Mouse (Mus musculus): ENCODE data around the gene Prok2.

Gene Prok2

DNA sequence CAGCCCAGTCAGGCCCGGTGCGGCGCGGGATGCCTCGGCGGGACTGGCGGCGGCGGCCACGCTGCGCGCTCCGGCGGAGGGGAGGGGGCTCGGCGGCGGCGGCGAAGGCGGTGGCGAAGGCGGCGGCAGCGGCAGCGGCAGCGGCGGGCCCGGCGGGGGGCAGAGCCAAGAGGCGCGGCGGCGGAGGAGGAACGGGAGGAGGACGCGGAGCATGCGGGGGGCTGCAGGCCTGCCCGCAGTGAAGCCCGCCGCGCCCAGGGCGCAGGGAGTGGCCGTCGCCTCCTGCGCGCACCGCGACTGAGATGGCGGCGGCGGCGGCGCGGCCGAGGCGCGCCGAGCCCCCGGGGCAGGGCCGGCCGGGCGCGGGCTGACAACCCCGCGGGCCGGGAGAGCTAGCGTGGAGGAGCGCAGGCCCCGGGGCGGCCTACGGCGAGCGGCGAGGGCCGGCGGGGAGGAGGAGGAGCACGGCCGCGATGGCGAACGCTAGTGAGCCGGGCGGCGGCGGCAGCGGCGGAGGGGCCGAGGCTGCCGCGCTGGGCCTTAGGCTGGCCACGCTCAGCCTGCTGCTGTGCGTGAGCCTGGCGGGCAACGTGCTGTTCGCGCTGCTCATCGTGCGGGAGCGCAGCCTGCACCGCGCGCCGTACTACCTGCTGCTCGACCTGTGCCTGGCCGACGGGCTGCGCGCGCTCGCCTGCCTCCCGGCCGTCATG lies 33.8 kb downstream of the Prok2 start, which contains the start of gene Gpr27:
Gpr27 (plus strand) TSS at position 474 of the 710 bp plus-strand sequence.
- peak; percentile 56 to 74 for DNase-seq

DNA sequence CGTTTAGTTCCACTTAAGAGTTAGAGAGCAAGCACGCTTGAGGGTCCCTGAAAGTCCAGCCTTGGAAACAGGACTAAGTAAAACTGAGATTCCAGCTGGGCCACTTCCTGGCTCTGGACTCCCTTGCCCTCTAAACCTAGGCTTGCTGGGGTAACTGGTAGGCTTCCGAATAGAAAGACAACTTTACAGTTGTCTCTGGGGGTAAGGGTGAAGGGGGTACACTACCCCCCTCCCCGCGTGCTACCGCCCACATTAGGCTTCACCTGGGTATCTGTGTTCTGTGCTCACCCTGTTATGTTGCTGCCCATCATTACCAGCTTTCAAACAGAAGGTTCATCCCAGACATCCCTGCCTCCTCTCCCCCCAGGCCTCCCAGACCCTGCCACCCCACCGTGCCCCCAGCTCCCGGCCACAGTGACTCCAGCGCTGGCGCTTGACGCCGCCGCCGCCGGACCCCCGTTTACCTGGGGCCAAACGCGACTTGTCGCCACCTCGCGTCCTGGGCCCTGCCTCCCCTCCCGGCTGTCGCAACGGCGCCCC lies 34.5 kb downstream of the Prok2 start:
- DNase-seq = no peak

DNA sequence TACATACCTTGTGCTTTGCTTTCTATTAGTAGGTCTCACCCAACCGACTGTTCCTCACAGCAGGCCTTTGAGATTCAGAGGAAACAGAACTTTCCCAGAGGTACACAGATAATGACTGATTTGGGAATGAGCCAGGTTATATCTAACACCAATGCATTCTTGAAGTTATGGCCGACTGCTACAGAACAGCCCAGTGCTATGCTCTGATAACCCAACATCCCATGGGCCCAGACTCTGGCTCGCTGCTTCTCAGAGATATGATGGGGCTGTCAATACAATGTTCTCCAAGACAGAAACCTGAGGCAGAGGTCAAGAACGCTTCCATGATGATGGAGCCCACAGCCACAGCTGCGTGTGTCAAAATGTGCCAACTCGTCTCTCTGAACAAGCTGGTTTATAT lies 37.7 kb downstream of the Prok2 start:
- no peak for DNase-seq

DNA sequence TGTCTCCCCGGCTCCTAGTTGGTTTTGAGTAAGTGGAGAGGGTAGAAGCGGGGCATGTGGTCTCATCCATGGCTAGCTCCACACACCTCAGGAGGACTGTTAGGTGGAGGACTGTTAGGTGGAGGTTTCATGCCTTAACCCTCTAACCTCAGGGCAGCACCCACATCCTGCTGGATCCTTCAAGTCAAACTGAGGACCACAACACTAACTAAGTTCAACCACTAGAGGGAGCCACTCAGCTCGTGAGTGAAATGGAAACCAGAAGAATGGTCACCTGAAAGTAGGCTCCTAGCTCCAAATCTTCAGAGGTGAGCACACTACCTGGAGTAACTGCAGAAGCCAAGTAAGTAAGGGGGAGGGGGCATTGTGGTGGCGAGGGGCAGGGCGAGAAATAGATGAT lies 41.3 kb downstream of the Prok2 start:
- peak in 1 of 2 experiments; percentile 8 for DNase-seq

DNA sequence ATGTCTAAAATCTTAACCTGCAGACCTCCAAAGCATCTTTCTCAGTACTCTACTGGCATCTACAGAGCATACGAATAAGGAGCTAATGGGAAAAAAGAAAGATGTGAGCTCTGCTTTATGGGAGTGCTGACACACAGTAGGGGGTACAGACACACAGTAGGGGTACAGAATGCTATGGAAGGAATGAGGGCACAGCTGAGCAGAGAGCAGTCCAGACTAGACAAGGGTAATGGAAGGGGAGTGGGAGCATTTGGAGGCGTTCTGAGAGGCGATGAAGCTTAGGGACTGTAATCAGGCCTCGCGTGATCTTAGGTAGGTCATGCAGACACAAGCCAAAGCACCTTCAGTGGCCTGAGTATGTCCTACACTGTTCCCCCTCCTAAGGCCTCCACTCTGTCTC lies 42.2 kb downstream of the Prok2 start:
- no peak for DNase-seq

DNA sequence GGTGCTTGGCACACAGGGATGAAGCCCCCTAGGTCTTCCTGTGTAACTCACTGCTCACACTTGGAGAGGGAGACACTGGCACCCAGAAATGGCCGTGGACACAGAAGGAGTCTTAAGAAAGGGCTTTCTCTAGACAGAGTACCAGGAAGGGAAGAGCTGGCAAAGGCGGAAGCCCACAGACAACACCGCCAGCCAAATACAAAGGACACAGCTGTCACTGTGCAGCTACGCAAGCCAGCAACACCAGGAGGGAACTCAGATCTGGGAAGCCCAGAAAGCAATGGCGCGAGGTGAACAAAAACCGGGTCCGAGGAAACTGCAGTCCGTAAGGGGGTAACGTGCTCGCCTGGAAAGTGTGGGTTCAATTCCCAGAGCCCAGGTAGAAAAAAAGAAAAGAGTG lies 48.1 kb downstream of the Prok2 start:
- DNase-seq = no peak

DNA sequence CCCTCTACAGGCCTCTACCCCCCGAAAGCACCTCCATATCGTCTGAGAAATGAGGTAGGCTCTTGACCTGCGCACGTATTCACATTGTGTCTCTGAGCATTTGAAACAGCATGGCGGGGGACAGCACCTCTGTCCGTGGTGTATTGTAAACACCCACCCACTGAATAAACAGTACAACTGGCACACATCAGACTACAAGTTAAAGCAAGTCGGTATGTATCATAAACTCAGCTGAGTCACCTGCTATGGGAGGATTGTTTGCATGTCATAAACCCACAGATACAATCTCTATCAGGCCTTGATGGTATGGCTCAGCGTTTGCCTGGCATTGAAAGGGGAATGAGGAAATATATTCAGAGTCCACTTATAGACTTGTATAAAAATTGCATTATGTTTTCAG lies 48.9 kb downstream of the Prok2 start:
- DNase-seq = no peak

DNA sequence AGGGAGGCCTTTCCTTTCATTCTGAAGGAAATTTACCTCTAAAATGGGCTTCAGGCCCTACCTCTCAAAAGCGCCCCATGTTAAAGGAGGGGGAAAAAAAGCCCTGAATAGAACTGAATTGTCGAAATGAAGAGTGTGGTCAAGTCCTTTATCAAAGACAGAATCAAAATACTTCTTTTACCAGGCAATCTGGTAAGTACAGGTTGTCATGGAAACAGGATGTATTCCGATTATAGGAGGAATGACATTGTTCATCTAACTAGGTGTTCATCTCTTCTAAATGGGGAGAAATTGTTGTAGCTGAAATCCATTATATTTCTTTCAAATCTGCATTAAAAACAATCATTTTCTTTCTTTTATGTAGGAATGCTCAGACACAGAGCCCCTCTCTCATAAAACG lies 51.7 kb downstream of the Prok2 start:
- DNase-seq = no peak

DNA sequence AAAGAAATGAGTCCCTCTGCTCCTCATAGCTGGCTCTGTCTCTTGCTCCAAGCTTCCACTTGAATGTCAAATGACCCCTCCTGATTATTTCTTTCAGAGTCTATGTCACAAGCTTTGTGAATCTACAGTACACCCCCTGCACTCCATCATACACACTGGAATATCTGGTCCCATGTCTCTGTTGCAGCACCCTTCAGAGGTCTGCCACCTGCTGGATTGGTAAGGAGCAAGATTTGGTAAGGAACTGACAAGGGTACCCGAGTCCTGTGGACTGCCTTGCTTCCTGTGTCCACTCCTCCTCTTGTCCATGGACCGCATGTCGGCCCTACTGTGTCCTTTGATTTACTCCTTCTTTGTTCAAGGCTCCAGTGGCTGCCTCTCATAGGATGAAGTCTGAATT lies 54.4 kb downstream of the Prok2 start:
- DNase-seq = peak in 1 of 2 experiments; percentile 22

DNA sequence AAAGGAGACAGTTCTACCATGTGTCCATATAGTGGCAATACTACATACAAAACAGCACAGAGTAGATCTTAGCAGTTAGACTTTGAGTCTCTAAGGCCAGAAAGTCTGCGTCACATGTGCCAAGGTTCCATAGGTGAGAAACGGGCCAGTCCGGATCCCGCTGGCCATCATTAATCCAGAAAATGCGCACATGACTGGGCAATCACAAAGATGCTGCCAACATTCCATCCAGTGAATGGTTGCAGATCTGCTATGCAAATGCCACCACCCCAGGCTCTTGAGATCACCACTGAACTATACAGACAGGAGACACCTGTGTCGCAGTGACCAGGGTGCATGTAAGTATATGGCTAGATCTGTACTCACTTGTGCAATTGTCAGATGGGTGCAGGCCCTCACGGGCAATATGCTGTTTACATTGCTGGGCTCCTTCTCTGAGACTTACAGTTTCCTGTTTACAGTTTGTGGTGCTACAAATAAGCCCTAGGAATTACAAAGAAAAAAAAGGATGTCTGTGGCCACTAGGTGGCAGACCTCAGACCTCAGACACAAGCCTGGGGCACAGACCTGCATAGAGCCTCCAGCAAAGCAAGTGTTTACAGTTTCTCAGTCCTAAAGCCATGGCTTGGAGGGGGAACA lies 55.6 kb downstream of the Prok2 start:
- DNase-seq = peak; percentile 70 to 78

DNA sequence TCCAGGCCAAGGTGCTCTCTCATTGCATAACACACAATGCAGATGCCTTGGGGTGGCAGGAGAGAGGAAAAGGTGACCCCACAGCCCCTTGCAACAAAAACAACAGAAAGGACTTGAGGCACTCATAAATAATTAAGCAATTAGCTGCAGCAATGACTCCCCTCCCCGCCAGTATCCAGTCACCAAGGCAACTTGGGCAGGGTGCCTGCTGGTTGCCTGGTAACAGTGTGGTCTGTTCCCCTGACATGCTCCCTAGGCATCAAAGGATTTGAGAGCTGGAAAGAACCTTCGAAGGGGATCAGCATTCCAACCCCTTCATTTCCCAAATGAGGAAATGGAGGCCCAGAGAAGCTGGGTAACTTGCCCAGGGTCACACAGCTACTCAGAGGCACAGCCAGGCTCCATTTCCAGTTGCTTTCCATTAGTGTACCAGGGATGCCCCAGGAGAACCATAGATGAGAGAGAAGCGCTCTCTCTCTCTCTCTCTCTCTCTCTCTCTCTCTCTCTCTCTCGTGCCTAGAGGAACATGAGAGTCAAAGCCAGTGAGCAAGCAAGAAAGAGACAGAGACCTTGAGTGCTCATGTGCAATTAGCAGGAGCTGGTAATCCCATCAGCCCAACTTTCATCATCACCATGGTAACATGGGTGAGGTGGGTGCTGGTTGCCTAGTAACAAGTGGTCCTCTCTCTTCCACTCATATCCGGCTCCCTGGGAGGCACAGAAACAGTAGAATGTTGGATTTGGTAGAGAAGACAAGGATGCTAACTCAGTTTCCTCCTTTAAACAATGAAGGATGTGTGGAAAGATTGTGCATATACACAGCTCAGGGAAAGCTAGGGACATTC lies 56.5 kb downstream of the Prok2 start:
- DNase-seq = peak; percentile 35 to 46

DNA sequence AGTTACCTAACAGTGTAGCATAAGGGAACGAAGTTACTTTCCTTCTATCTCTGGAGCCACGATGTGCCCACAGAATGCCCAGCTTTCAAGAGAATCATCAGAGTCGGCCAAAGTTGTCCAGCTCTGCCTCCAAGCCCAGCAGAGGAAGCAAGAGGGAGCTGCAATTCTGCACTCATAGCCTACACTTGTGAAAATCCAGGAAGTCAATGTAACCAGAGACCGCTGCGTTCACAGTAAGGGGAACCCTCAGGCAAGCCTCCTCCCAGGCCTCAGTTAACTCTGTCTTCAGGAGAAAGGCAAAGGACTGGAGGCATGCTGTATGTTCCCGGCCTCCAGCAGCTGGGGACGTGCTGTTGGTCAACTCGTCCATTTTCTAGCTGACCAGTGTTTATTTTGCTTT lies 58.9 kb downstream of the Prok2 start:
- peak in 1 of 2 experiments; percentile 31 for DNase-seq

DNA sequence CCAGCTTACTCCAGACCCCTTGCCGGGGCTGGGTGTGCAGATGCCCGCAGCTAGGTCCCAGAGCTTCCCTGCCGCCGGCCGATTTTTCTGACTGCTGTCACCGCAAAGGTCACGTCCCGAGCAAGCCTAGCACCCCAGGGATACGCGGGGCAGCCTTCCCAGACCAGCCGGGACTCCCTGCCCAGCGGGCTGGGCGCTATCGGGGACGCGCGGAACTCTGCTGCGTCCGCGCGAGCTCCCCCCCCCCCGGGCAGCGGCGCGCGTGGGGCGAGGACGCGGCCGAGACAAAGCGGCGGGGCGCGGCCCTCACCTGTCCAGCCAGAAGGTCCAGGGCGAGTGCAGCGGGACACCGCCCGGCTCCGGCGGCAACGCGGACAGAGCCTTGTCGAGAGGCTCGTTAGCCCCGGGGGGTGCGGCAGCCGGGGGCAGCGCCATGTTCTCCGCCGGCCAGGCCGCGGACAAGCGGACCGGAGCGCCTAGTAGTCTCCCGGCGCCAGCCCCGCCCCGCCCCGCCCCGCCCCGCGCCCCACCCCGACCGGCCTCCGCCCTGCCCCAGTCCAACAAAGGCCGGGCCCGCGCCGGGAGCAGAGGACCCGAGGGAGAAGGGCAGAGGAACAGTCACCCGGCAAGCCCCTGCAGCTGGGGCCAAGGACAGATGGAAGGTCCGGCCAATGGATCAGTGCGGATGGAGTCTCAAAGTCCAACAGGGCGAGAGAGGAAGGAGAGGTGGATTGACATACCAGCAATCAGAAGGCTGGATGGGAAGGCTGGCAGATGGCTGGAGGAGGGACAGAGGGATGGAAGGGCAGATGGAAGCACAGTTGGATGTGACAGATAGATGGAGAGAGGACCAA lies 59.6 kb downstream of the Prok2 start, which contains the start of the genes Eif4e3 and Gm20696:
Eif4e3 (minus strand) TSS at position 454 of the 854 bp plus-strand sequence.
Gm20696 (minus strand) TSS at position 480 of the 854 bp plus-strand sequence.
- DNase-seq = peak; percentile 70 to 83

DNA sequence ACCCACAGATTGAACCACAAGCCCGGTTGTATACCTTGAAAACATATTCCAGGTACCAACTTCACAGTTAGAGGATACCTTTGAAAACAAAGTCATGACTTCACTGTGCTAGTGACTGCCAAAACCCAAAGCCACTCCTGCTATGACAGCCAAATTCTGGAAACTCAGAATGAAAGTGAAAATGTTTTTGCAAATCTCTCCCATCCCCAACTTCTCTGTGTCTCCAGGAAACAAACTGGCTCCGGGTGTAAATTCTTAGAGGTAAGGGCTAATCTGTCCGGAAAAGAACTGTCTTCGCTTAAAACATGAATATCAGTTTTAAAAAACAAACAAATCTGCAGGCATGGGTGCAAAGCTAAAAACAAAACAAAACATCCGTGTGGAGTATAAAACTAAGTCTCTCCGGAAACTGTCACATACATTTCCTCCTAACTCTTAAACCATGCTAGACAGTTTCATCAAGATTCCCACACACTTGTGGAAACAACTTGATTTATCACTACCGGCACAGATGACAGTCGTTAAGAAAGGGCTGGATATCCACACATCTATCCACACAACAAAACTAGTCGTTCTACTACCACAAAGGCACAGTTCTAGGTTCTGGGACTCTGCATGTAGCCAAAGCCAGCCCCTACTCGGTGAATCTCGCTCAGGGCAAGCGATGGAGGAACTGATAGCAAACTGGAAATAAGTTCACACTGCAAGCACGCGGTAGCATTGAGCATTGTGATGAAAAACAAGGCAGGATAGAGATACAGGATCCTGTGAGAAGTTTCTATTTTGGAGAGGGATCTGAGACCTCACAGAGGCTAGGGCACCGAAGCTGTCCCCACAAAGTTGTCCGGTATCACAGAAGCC lies 60.5 kb downstream of the Prok2 start:
- no peak for DNase-seq

DNA sequence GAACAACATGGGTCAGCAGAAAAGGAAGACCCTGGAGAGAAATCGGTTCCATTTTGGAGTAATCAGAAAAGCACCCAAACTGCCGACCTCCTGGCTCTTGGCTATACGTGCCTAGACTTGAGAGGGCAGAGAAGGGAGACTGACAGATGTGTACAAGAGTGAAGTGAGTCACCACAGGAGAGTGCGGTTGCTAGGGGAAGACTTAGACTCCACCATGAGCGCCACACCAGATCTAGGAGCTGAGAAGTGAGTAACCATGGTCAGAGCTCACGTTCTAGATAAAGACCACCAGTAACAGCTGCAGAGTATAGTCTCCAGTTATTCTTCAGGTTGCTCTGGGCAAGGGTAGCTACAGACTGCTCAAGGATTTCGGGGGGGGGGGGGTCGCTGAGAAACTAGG lies 63.0 kb downstream of the Prok2 start:
- DNase-seq = no peak

Data from kidney, postnatal 4 days (tissue).